Mouse (Mus musculus) neural tube, embryonic 15.5 days (tissue): ENCODE results near the gene Klf9. TPM values are rescaled to one million over a fixed set of nuclear protein-coding genes. Genes with fewer than 3 reads are reported as not detected.
"Not testable (repeated sequence)": the region's sequence is repeated elsewhere in the genome, so short reads cannot be mapped to it uniquely, and the experiment has no call there.

Experiments used
- ATAC-seq: fragments of 200-750 bp; cut with Nextera tagmentation; 2 replicates; pipeline ENCODE4 v1.8.0; 2017; ENCODE audit warnings: mild to moderate bottlenecking, moderate TSS enrichment, moderate library complexity; ENCODE audit not compliant: low FRiP score
- H3K27ac ChIP-seq: fragments of 300-500 bp; sonication (generic); replicated peaks from 2 replicates; pipeline ENCODE4 v1.5.1; 2015; ENCODE audit warnings: mild to moderate bottlenecking, inconsistent platforms
- H3K27me3 ChIP-seq: fragments of 300-500 bp; sonication (generic); replicated peaks from 2 replicates; pipeline ENCODE4 v1.6.1; 2015; ENCODE audit warnings: inconsistent platforms
- H3K36me3 ChIP-seq: fragments of 300-500 bp; sonication (generic); 2 replicates; pipeline ENCODE4 v1.6.1; 2015; ENCODE audit warnings: inconsistent platforms
- H3K4me1 ChIP-seq: fragments of 300-500 bp; sonication (generic); 2 replicates; pipeline ENCODE4 v1.6.1; 2015; ENCODE audit warnings: inconsistent platforms
- H3K4me2 ChIP-seq: fragments of 300-500 bp; sonication (generic); 2 replicates; pipeline ENCODE4 v1.6.1; 2015; ENCODE audit warnings: inconsistent platforms, mild to moderate bottlenecking, moderate library complexity
- H3K4me3 ChIP-seq: fragments of 300-500 bp; sonication (generic); replicated peaks from 2 replicates; pipeline ENCODE4 v1.5.1; 2015; ENCODE audit warnings: mild to moderate bottlenecking, inconsistent platforms
- H3K9ac ChIP-seq: fragments of 300-500 bp; sonication (generic); replicated peaks from 2 replicates; pipeline ENCODE4 v1.6.1; 2015; ENCODE audit warnings: mild to moderate bottlenecking, inconsistent platforms
- H3K9me3 ChIP-seq: fragments of 300-500 bp; sonication (generic); replicated peaks from 2 replicates; pipeline ENCODE4 v1.6.1; 2016; ENCODE audit warnings: inconsistent platforms
- WGBS: fragments of 180-500 bp; shearing (Covaris S2); methylation state at CpG from one replicate; pipeline ENCODE4 v1.1.7; 2015; ENCODE audit warnings: mixed read lengths; 5-methylcytosine and 5-hydroxymethylcytosine counted together
- polyA plus RNA-seq: library from polyadenylated mRNA; unstranded; fragments of >200 nt; fragmentation: Nextera tagmentation; extraction: Ambion mirVana; gene quantifications from 2 replicates; pipeline ENCODE4 v1.2.1, GENCODE M21; 2015

The Klf9 gene
- polyA plus RNA-seq, 1 experiment from 2014 or later: 5.0 TPM

DNA sequence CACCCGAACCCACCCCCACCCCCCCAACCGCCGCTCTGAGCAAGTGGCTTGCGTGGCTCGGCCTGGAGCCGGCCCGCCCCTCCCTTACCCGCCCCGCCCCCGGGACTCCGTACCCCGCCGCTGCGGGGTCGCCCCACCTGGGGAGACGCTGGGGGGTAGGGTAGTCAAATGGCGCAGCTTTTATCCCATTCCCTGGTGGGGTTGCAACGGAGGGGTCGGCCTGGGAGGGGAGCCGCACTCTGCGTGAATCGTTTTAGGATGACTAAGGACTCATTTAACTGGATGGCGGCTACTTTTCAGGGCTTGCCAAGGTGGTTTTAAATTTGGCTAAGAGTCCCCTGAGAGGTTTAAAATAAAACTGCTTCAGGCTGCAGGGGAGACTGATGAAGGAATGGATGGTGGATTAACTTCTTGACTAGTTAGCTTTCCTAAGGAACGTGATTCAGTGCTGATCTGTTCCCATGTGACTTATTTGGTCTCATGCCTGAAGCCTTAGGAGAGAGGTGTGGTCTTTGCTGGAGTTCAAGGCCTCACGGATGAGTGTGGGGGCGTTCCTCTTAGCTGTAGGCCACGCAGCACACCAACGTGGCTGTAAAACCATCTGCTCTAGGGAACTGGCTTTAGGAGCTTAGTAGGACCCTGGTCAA, 1.5 kb downstream of the Klf9 start:
- peak overlapping the region; percentile 53; the same call in 1 of the 2 replicates for H3K9ac ChIP-seq
- ATAC-seq: no peak
- no peaks in the 10 kb centered on the region for H3K9me3 ChIP-seq
- H3K4me2 ChIP-seq: peak overlapping the region; percentile 98
- peaks cover 24% of the 10 kb centered on the region for H3K27me3 ChIP-seq
- peaks cover 29% of the 10 kb centered on the region for H3K4me1 ChIP-seq
- H3K27ac ChIP-seq: 0 out of 2 replicates have a peak overlapping the region, but pooled peaks have one; percentile 41
- WGBS: 2% methylated on average over 28 of the region's 28 CpGs
- no peaks in the 10 kb centered on the region for H3K36me3 ChIP-seq
- peak overlapping the region; percentile 56 for H3K4me3 ChIP-seq

DNA sequence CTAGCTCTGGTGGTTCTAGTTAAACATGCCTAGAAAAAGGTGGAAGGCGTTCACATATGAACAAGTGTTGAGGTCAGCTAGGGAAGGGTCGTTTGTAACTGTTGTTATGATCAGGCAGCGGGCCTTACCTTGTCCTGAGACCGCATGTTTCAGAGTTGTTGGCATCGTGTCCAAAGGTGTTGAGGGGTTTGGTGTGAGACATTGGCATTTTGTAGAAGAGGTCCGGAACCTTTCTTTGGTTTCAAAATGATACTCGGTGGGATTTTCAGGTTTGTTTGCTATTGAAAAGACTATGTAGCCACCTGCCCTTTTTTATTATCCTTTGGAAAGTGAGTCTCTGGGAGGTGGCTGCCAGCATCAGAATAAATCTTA, 2.0 kb downstream of the Klf9 start:
- Histone ChIP-seq H3K27ac (no peak overlapping the region), H3K9ac (no peak overlapping the region; the same call in 1 of the 2 replicates), H3K27me3 (peaks cover 21% of the 10 kb centered on the region), H3K4me2 (peak overlapping the region; percentile 98), H3K9me3 (no peaks in the 10 kb centered on the region), H3K4me1 (peaks cover 29% of the 10 kb centered on the region), H3K36me3 (no peaks in the 10 kb centered on the region), H3K4me3 (peak overlapping the region; percentile 56)
- ATAC-seq: no peak
- WGBS: 64% methylated on average over 7 of the region's 7 CpGs

DNA sequence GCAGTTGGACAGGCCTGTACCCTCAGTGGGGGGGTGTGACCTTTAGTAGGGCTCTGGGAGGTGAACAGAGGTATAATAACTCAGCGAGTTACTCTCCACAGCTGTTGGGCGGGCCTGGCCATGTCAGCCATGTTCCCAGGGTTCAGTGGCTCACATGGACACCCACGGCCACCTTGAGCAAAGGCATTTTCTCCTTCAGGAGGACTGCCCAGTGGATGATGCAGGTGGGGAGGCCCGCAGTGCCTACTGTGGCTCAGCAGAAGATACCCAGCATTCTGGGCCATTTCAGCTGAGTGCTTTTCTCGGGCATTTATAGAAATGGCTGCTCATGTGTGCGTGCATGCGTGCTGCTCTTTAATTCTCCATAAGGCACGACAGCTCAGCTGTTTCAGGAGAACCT, 2.5 kb downstream of the Klf9 start:
- peak overlapping the region; percentile 98 for H3K4me2 ChIP-seq
- H3K27me3 ChIP-seq: peaks cover 19% of the 10 kb centered on the region
- H3K27ac ChIP-seq: no peak overlapping the region
- no peaks in the 10 kb centered on the region for H3K9me3 ChIP-seq
- no peak for ATAC-seq
- no peaks in the 10 kb centered on the region for H3K36me3 ChIP-seq
- H3K4me3 ChIP-seq: peak overlapping the region; percentile 15; the same call in 1 of the 2 replicates
- H3K9ac ChIP-seq: no peak overlapping the region
- 75% methylated on average over 8 of the region's 8 CpGs for WGBS
- peaks cover 29% of the 10 kb centered on the region for H3K4me1 ChIP-seq

DNA sequence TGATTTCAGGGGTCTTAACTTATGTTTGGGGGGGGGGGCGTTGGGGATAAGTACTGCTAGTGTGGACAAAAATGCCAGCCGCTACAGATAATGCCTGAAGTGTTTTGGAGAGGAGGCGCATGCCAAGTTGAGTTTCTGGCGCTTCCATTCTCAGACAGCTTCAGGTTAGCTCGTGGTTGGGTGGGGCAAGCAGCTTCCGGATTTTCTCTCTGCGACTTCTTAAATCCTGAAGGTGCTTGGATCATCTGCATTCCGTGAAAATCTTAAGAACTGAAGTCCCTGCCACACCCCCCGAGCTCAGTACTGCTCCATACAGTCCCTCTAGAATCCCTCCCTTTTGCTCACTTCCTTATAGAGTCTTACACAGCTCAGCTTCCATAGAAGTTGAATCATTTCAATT, 3.0 kb downstream of the Klf9 start:
- no peak for ATAC-seq

DNA sequence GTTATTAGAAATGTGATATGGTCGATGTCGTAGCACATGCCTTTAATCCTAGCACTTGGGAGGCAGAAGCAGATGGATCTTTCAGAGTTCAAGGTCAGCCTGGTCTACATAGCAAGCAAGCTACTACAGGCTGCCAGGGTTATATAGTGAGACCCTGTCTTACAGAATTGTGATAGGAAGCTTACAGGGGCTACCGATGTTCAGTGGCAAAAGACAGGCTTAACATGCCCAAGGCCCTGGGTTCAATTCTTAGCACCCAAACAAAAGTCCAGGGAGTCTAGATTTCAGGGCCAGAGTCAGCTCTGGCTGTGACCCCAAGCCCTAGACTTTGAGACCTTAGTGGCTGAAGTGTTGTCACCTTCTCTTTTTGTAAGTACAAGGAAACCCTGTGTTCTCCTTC, 4.1 kb downstream of the Klf9 start:
- WGBS: 88% methylated on average over 3 of the region's 3 CpGs

More for the DNA sequence above, 3.0 kb downstream of the Klf9 start:
- H3K4me3 ChIP-seq: peak overlapping the region; percentile 11; the same call in 1 of the 2 replicates
- WGBS: 68% methylated on average over 9 of the region's 9 CpGs
- H3K9ac ChIP-seq: no peak overlapping the region
- no peak overlapping the region for H3K27ac ChIP-seq
- H3K36me3 ChIP-seq: no peaks in the 10 kb centered on the region
- peaks cover 19% of the 10 kb centered on the region for H3K27me3 ChIP-seq
- no peaks in the 10 kb centered on the region for H3K9me3 ChIP-seq
- H3K4me1 ChIP-seq: peaks cover 29% of the 10 kb centered on the region
- peak overlapping the region; percentile 98 for H3K4me2 ChIP-seq

DNA sequence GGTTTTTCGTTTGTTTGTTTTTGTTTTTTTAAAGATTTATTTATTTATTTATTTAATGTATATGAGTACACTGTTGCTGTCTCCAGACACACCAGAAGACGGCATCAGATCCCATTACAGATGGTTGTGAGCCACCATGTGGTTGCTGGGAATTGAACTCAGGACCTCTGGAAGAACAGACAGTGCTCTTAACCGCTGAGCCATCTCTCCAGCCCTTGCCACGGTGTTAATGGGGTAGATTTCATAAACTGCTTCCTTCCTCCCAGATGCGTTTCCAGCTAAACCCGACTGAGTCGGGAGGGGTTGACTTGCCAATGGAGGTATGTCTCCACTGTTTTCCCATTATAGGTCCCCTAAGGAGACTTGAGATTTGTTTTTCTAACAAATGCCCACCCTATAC, 4.5 kb downstream of the Klf9 start:
- H3K4me3 ChIP-seq, ATAC-seq, H3K27ac ChIP-seq, H3K9ac ChIP-seq, H3K36me3 ChIP-seq, H3K9me3 ChIP-seq, H3K4me2 ChIP-seq: not testable (repeated sequence)
- peaks cover 19% of the 10 kb centered on the region for H3K27me3 ChIP-seq
- WGBS: 92% methylated on average over 7 of the region's 7 CpGs
- peaks cover 32% of the 10 kb centered on the region for H3K4me1 ChIP-seq

More for the DNA sequence above, 4.1 kb downstream of the Klf9 start:
- Histone ChIP-seq H3K4me3 (no peak overlapping the region), H3K36me3 (no peaks in the 10 kb centered on the region), H3K27ac (no peak overlapping the region), H3K9ac (no peak overlapping the region), H3K4me1 (peaks cover 31% of the 10 kb centered on the region), H3K4me2 (no peak overlapping the region), H3K27me3 (peaks cover 19% of the 10 kb centered on the region), H3K9me3 (no peaks in the 10 kb centered on the region)
- no peak for ATAC-seq

DNA sequence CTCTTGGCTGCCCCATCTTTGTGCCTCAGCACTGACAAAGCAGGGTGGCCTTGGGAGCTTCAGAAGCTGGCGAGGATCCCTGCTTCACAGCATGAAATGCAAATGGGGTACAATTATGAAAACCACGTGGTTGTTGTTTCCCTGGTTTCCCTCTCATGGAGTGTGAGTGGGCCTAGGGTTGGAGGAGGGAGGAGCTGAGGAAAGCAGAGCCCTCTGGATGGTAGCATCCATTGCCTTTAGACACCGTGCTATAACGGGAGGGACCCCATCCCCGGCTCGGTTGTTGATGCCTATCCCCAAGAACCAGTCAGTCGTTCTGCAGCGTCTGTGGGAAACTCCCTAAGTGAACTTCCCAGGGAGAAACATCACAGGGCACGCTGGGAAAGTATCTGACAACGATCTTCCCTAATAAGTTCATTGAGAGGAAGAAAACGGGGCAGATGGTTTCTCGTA, 5.4 kb downstream of the Klf9 start:
- H3K4me2 ChIP-seq: no peak overlapping the region
- WGBS: 57% methylated on average over 12 of the region's 12 CpGs
- peak; percentile 37; the same call in 1 of the 2 replicates for ATAC-seq

DNA sequence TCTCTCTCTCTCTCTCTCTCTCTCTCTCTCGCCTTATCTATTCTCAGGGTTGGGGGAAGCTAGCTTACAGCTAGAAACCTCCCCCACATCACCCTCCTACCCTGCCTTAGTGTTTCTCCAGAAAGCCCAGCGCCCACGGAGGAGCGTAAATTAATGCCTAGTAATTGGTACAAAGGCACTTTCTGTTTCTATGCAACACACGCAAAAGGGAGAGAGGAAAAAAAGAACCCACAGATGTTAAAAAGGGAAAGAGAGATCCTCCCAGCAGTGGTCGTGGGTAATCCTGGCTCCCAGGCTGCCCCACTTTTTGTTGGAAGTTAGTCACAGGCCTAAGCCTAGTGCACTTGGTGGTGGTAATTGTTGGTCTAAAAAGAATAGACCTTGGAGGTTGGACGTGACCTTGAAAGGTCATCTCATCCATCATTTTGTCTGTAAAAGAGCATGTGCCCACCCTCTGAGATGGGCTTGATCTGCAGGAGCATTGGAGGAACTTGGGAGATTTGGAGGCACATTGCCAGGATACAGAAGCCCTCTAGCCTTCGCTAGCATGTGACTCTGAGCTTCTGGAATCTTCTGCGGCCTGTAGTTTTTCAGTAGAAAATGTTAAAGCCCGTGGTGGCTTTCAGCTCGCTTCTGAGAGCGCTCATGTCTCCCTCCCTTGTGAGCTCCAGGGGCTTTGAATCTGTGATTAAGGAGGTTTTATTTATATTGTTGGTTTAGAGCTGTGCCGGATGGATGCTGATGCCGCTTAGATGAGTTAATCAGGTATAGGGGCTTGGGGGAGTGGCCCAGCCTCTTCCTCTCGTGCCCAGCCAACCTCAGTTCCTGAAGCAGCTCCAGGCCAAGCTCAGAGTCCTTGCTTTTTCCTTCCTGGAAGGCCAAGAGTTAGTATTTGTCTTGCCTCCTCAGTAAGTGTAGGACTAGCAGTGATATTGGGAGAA, 6.3 kb downstream of the Klf9 start:
- no peak for ATAC-seq
- Histone ChIP-seq H3K27me3 (peaks cover 19% of the 10 kb centered on the region), H3K4me2 (no peak overlapping the region), H3K4me1 (peaks cover 31% of the 10 kb centered on the region), H3K4me3 (no peak overlapping the region), H3K36me3 (no peaks in the 10 kb centered on the region), H3K9me3 (no peaks in the 10 kb centered on the region), H3K27ac (peak overlapping the region; percentile 64), H3K9ac (no peak overlapping the region)
- WGBS: 53% methylated on average over 15 of the region's 15 CpGs

More for the DNA sequence above, 5.4 kb downstream of the Klf9 start:
- H3K4me3 ChIP-seq: no peak overlapping the region
- no peak overlapping the region for H3K9ac ChIP-seq
- peaks cover 34% of the 10 kb centered on the region for H3K4me1 ChIP-seq
- no peaks in the 10 kb centered on the region for H3K9me3 ChIP-seq
- H3K27me3 ChIP-seq: peaks cover 19% of the 10 kb centered on the region
- no peaks in the 10 kb centered on the region for H3K36me3 ChIP-seq
- H3K27ac ChIP-seq: peak overlapping the region; percentile 64

DNA sequence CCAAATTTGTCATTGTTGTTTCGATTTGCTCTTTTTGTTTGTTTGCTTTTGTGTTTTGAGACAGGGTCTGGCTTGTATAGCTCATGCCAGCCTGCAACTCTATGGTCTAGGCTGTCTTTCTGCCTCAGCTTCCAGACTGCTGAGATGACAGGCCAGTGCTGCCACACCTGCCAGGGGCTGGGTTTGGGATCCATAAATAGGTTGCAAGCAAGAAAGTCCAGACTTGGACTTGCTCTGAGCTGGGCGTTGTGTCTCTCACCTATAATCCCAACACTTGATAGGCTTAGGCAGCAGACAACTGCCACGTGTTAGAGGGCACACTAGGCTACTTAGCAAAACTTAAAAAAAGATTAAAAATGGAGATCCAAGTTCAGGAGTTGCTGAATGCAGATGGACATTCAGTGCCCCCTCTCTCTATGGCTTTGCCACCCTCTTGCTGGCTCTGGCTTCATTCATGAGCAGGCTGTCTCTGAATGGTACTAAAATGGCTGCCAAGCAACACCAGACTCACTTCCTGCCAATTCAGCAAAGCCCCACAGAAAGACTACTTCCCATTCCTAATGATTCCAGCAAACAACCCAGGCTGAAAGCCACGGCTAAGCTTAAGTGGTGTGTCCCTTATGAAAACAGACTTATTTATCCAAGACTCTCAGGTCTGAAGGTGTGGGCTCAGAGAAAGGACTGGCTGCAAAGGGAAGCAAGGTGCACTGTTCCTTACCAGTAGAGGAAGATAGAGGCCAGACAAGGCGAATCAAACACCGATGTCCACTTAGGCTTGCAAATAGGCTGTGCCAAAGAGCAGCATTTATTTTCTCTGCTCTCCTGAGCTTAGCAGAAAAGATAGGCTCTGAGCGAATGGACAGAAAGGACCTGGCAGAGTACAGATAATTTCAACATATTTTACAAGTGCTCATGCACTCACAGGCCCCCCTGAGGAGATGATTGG, 8.7 kb downstream of the Klf9 start:
- H3K27me3 ChIP-seq: peaks cover 1% of the 10 kb centered on the region; the same call in 1 of the 2 replicates
- no peaks in the 10 kb centered on the region for H3K36me3 ChIP-seq
- H3K4me1 ChIP-seq: peaks cover 25% of the 10 kb centered on the region; the same call in 1 of the 2 replicates
- H3K4me3 ChIP-seq: no peak overlapping the region
- peak overlapping the region; percentile 66 for H3K27ac ChIP-seq
- H3K9ac ChIP-seq: no peak overlapping the region
- 77% methylated on average over 7 of the region's 7 CpGs for WGBS
- no peak overlapping the region for H3K4me2 ChIP-seq
- ATAC-seq: peak; percentile 30; the same call in 1 of the 2 replicates
- no peaks in the 10 kb centered on the region for H3K9me3 ChIP-seq

DNA sequence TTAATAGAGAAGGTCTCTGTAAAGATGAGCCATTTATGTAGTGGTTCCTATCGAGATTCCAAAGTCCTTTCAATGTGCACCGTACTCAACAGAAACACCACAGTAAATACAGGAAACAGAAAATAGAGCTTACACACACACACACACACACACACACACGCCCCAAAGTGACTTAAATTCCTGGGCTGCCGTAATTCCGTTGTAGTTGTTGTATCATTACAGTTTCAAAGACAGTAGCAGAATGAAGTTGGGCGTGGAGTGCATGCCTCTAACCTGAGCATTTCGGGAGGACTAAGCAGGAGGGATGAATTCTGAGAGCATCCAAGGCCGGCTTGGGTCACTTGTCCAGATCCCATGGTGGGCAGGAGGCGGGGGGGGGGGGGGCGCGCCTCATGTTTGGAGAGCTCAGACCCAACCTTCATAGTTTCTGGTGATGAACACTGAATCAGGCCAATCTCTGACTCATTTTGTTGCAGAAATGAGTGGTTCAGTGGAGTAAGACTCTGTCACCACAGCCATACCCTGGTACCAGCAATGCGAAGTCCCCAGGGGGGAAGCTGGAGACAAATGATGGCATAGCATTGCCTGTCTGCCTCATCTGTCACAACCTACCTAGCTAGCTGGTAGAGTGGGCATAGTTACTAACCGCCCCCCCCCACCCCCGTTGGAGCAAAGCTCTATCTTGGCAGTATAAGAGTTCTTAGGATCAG, 9.7 kb downstream of the Klf9 start:
- no peak for ATAC-seq
- Histone ChIP-seq H3K4me2 (no peak overlapping the region), H3K27ac (no peak overlapping the region), H3K27me3 (no peaks in the 10 kb centered on the region; the same call in 1 of the 2 replicates), H3K4me3 (no peak overlapping the region), H3K9me3 (no peaks in the 10 kb centered on the region), H3K4me1 (peaks cover 25% of the 10 kb centered on the region; the same call in 1 of the 2 replicates), H3K36me3 (no peaks in the 10 kb centered on the region), H3K9ac (no peak overlapping the region)
- 84% methylated on average over 14 of the region's 14 CpGs for WGBS
